Mouse (Mus musculus) hindbrain, postnatal 0 days (tissue): ENCODE results near the gene Olfr470. TPM values are rescaled to one million over a fixed set of nuclear protein-coding genes. Genes with fewer than 3 reads are reported as not detected.
"Not testable (repeated sequence)": the region's sequence is repeated elsewhere in the genome, so short reads cannot be mapped to it uniquely, and the experiment has no call there.

Experiments
- ATAC-seq: fragments of 200-750 bp; cut with Nextera tagmentation; 2 replicates; pipeline ENCODE4 v1.8.0; 2017; ENCODE audit warnings: mild to moderate bottlenecking, moderate TSS enrichment, moderate library complexity
- DNase-seq: peaks from one replicate; pipeline ENCODE4 v3.0.0-alpha.2; 2015; ENCODE audit warnings: low spot score
- H3K27ac ChIP-seq: fragments of 300-500 bp; sonication (generic); 2 replicates; pipeline ENCODE4 v1.5.1; 2014; ENCODE audit warnings: mild to moderate bottlenecking
- H3K27me3 ChIP-seq: fragments of 300-500 bp; sonication (generic); 2 replicates; pipeline ENCODE4 v1.6.1; 2014; ENCODE audit warnings: low read length, mixed read lengths; ENCODE audit not compliant: insufficient read depth
- H3K36me3 ChIP-seq: fragments of 300-500 bp; sonication (generic); 2 replicates; pipeline ENCODE4 v1.6.1; 2014; ENCODE audit warnings: low read length, mixed read lengths; ENCODE audit not compliant: insufficient read depth
- H3K4me1 ChIP-seq: fragments of 300-500 bp; sonication (generic); 2 replicates; pipeline ENCODE4 v1.6.1; 2014; ENCODE audit warnings: antibody characterized with exemption, low read length, mixed read lengths; ENCODE audit not compliant: insufficient read depth
- H3K4me2 ChIP-seq: fragments of 300-500 bp; sonication (generic); 2 replicates; pipeline ENCODE4 v1.6.1; 2014; ENCODE audit warnings: low read depth, mild to moderate bottlenecking, low read length, moderate library complexity, mixed read lengths
- H3K4me3 ChIP-seq: fragments of 300-500 bp; sonication (generic); 2 replicates; pipeline ENCODE4 v1.5.1; 2014; ENCODE audit warnings: low read length
- H3K9ac ChIP-seq: fragments of 300-500 bp; sonication (generic); replicated peaks from 2 replicates; pipeline ENCODE4 v1.6.1; 2014; ENCODE audit warnings: mild to moderate bottlenecking, low read length, moderate library complexity, mixed read lengths
- H3K9me3 ChIP-seq: fragments of 300-500 bp; sonication (generic); 2 replicates; pipeline ENCODE4 v1.6.1; 2016; ENCODE audit warnings: low read length, mixed read lengths
- CTCF ChIP-seq: IDR thresholded peaks from 2 replicates; pipeline ENCODE4 v1.5.1; 2016; ENCODE audit warnings: antibody characterized with exemption, control low read depth, low read depth
- WGBS: fragments of 180-500 bp; shearing (Covaris S2); extraction: QIAGEN DNeasy Blood & Tissue Kit; methylation state at CpG from one replicate; pipeline ENCODE4 v1.1.7; 2014; 5-methylcytosine and 5-hydroxymethylcytosine counted together
- polyA plus RNA-seq: library from polyadenylated mRNA; unstranded; fragments of >200 nt; fragmentation: Nextera tagmentation; extraction: Ambion mirVana; gene quantifications from 2 replicates; pipeline ENCODE4 v1.2.1, GENCODE M21; 2015
- total RNA-seq: library from RNA; depleted of rRNA; stranded (reverse); fragments of >200 nt; gene quantifications from 2 replicates; pipeline ENCODE4 v1.2.3, GENCODE M21; 2014; rRNA removed

The Olfr470 gene
- total RNA-seq (not detected in 2 replicates), polyA plus RNA-seq (not detected in 2 replicates)

DNA sequence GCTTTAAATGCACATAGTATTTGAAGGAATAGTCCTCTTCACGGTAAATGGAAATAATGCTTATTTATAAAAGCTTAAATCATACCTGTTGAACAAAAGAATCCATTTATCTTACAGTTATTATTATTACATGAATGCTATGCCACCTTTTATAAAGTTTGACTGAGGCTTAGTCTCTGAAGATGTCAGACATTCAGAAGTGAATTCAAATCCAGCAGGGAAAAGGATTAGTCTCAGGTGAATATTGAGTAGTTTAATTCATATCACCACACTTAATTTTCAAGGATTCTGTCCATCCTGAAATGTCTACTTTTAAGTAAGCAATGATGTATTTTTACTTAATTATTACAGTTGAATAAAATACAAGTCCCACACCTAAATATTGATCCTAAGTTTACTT, at the start of gene Olfr470:
Olfr470 (minus strand) TSS at position 101 of the 400 bp plus-strand sequence.
- not testable (repeated sequence) for H3K4me2 ChIP-seq, DNase-seq, H3K36me3 ChIP-seq, H3K27ac ChIP-seq, H3K27me3 ChIP-seq, H3K9ac ChIP-seq, H3K9me3 ChIP-seq, ATAC-seq, H3K4me3 ChIP-seq, H3K4me1 ChIP-seq
- 84% methylated on average over 1 of the region's 1 CpGs for WGBS

DNA sequence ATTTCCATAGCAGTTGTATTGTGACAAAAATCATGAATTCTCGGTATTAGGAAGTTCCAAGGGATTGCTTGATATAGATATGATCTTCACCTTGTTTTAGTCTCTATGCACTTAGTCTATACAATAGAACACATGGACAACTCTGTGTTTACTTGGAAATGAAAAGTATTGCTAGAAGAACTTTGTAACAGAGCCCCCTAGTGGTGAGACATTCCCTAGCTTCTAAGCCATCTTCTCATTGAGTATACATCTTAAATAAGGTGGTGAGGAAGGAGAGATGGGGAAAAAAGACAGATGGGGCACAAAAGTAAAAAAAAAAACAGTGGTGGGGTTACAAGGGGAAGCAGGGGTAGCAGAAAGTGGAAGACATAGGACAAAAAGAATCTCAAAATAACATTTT, 5.6 kb downstream of the Olfr470 start:
- Histone ChIP-seq H3K36me3 (no peaks in the 10 kb centered on the region), H3K27ac (no peak overlapping the region), H3K27me3 (no peaks in the 10 kb centered on the region), H3K9ac (no peak overlapping the region), H3K4me1 (no peaks in the 10 kb centered on the region), H3K4me3 (no peak overlapping the region), H3K9me3 (no peaks in the 10 kb centered on the region), H3K4me2 (no peak overlapping the region)
- 74% methylated on average over 1 of the region's 1 CpGs for WGBS
- peak; percentile 48 for TF ChIP-seq CTCF
- DNase-seq (peak; percentile 36), ATAC-seq (no peak)

DNA sequence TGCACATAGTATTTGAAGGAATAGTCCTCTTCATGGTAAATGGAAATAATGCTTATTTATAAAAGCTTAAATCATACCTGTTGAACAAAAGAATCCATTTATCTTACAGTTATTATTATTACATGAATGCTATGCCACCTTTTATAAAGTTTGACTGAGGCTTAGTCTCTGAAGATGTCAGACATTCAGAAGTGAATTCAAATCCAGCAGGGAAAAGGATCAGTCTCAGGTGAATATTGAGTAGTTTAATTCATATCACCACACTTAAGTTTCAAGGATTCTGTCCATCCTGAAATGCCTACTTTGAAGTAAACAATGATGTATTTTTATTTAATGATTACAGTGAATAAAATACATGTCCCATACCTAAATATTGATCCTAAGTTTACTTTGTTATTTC, 21.8 kb downstream of the Olfr470 start, which contains the start of gene Olfr469:
Olfr469 (minus strand) TSS at position 101 of the 400 bp plus-strand sequence.
- DNase-seq, H3K4me3 ChIP-seq, ATAC-seq, H3K9me3 ChIP-seq, H3K4me1 ChIP-seq, H3K36me3 ChIP-seq, H3K27me3 ChIP-seq, H3K27ac ChIP-seq, H3K9ac ChIP-seq, H3K4me2 ChIP-seq: not testable (repeated sequence)

DNA sequence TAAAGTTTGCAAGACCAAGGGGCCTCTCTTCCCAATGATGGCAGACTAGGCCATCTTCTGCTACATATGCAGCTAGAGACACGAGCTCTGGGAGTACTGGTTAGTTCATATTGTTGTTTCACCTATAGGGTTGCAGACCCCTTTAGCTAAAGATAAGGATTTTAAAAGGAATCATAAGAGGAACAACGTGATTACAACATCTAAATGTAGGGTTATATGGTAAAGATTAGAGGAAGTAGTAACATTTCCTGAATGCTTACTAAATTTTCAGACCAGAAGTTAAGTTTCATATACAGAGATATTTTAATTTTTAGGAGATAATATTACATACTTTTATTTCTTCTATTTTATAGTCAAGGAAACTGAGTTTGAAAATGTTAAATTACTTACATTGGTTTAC, 23.4 kb downstream of the Olfr470 start:
- H3K4me1 ChIP-seq, result not testable (repeated sequence)

DNA sequence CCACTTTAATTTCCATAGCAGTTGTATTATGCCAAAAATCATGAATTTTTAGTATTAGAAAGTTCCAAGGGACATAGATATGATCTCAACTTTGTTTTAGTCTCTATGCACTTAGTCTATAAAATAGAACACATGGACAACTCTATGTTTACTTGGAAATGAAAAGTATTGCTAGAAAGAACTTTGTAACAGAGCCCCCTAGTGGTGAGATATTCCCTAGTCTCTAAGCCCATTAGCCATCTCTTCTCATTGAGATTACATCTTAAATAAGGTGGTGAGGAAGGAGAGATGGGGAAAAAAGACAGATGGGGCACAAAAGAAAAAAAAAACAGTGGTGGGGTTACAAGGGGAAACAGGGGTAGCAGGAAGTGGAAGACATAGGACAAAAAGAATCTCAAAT, 27.8 kb downstream of the Olfr470 start:
- H3K27ac ChIP-seq, result no peak overlapping the region
- no peaks in the 10 kb centered on the region for H3K9me3 ChIP-seq
- no peaks in the 10 kb centered on the region for H3K4me1 ChIP-seq
- no peak overlapping the region for H3K4me3 ChIP-seq
- no peak for ATAC-seq
- no peak overlapping the region for H3K4me2 ChIP-seq
- no peaks in the 10 kb centered on the region for H3K36me3 ChIP-seq
- DNase-seq, result peak; percentile 5
- no peak overlapping the region for H3K9ac ChIP-seq
- no peaks in the 10 kb centered on the region for H3K27me3 ChIP-seq
- TF ChIP-seq CTCF, result peak; percentile 45; the same call in 1 of the 2 replicates

More for the DNA sequence above, 23.4 kb downstream of the Olfr470 start:
- not testable (repeated sequence) for H3K9ac ChIP-seq, H3K27me3 ChIP-seq, H3K27ac ChIP-seq, H3K36me3 ChIP-seq, DNase-seq, H3K4me2 ChIP-seq, ATAC-seq, H3K4me3 ChIP-seq, H3K9me3 ChIP-seq
- WGBS, result 60% methylated on average over 2 of the region's 2 CpGs

DNA sequence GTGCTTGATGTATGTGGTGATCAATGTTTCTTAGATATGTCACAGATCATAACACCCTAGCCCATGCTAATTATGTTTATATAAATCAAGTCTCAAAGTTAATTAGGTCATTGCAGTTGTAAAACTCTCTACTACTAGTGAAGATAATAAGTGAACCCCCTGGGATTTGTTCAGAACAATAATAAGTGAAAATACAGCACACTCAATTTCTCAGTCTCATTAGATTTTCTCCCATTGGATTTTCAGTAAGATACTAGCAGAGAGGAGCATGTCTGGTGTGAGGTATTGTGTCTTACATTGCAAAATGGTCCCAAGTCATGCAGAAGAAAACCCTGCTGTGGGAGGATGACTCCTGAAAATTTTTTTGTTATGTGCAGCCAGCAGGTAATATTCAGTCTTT, 35.3 kb downstream of the Olfr470 start, which contains the start of gene Olfr467:
Olfr467 (plus strand) TSS at position 301 of the 400 bp plus-strand sequence.
- no peak for TF ChIP-seq CTCF
- no peaks in the 10 kb centered on the region for H3K36me3 ChIP-seq
- no peak within 1 kb of the TSS for H3K27ac ChIP-seq
- no peaks in the 10 kb centered on the region for H3K27me3 ChIP-seq
- no peak within 1 kb of the TSS for H3K4me3 ChIP-seq
- H3K9ac ChIP-seq, result no peak within 1 kb of the TSS
- H3K9me3 ChIP-seq, result no peaks in the 10 kb centered on the region
- H3K4me1 ChIP-seq, result no peaks in the 10 kb centered on the region
- no peak within 1 kb of the TSS for H3K4me2 ChIP-seq
- DNase-seq, result no peak
- no peak for ATAC-seq

DNA sequence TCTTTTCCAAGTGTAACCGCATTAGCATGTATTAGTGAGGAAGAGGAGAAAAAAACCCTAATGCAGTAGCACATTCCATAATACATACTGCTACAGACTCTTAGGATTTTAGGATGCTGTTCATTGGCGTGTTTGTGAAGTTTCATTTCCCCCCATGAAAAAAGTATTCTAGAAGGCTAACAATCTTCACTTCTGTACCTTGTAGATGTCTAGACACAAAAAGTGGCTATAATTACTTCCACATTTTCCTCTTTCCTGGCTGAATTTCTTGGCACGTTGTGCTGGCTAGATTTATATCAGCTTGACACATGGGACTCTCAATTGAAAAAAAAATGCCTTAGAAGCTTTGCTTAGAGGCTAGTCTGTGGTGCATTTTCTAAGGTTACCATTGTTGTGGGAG, 45.2 kb downstream of the Olfr470 start:
- H3K27ac ChIP-seq, result no peak overlapping the region
- 78% methylated on average over 3 of the region's 3 CpGs for WGBS
- H3K9ac ChIP-seq, result no peak overlapping the region
- no peaks in the 10 kb centered on the region for H3K27me3 ChIP-seq
- no peak overlapping the region for H3K4me2 ChIP-seq
- no peak for TF ChIP-seq CTCF
- 0 out of 2 replicates have a peak, but pooled peaks cover 2% of the 10 kb centered on the region for H3K9me3 ChIP-seq
- no peaks in the 10 kb centered on the region for H3K36me3 ChIP-seq
- DNase-seq, result no peak
- no peak for ATAC-seq
- no peak overlapping the region for H3K4me3 ChIP-seq
- no peaks in the 10 kb centered on the region for H3K4me1 ChIP-seq
